Mouse (Mus musculus) granulocyte monocyte progenitor cell, adult 5-6 weeks (primary cell): ENCODE measurements around the gene Obscn. TPM values are rescaled to one million over a fixed set of nuclear protein-coding genes. Genes with fewer than 3 reads are reported as not detected.

Source experiments
- ATAC-seq: replicated peaks from 2 replicates; pipeline ENCODE4 v1.8.0; 2016; ENCODE audit warnings: mild to moderate bottlenecking, moderate TSS enrichment, inconsistent platforms; ENCODE audit not compliant: poor library complexity, severe bottlenecking
- total RNA-seq, 2 experiments: library from RNA; stranded (forward) in 1 of 2; stranded (reverse) in 1 of 2; fragments of 200-712, 200-1000 nt in 1 of 2; fragments of >200 nt in 1 of 2; fragmentation: Nextera tagmentation in 1 of 2; gene quantifications; 2 replicates each; pipeline ENCODE4 v1.2.3; 2014 to 2017

Obscn gene
- total RNA-seq, 2 experiments from 2014 or later: not detected

GRCm38 (mm10) chr11:58989166-58989565 lies 147.0 kb downstream of the Obscn start:
- no peak for ATAC-seq

DNA sequence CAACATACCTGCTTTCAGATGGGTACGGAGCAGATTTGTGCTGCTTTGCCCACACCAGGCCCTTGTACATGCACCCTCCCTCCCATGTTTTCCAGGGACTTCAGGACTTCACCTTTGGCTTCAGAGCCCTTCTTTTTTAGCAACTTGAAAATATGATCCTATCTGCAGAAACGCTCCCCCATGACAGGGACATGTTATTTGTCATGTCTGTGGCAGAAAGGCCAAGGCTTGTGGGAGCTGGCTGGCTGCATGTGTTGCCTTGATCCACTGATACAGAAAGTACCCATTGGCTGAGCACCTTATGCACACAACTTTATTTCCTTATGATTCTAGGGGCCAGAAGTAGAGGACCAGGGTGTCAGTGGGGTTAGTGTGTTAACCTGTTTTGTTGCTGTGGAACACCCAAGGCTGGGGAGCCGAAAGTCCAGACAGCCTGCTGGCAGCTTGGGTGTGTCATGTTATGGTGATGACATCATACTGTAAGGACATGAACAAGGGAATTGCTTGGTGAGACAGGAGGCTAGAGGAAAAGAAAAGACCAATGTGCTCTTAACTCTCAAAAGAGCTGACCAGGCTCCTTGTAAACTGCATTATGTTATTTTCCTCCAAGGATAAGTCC lies 150.8 kb downstream of the Obscn start:
- no peak for ATAC-seq

GRCm38 (mm10) chr11:58984657-58985056 lies 151.5 kb downstream of the Obscn start:
- ATAC-seq: no peak

DNA sequence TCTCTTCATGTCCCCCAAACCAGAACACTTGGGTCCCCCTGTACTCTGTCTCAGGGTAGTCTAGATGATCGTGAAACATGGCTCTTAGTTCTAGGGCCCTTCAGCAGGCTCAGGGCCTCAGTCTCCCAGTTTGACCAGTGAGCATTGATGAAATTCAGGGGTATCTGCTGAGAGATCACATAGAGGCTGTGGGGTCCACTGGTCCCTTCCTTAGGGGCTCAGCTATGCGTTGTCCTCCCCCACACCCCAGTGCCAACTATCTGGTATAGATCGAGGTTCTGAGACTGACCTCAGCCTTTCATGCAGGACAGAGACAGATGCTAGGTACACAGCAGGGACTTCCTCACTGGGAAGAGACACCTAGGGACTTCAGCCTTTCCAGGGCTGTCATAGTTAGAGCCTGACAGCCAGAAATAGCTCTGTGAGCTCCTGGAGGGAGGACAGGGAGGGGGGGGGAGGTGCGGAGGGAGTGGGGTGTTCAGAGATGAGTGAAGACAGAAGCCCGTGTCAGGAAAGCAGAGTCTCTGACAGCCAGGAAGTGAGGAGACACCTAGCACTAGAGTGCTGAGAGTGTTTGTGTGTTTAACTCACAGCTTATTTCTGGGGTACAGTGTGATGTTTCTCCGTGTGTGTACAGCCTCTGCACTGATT lies 152.4 kb downstream of the Obscn start:
- ATAC-seq: no peak

DNA sequence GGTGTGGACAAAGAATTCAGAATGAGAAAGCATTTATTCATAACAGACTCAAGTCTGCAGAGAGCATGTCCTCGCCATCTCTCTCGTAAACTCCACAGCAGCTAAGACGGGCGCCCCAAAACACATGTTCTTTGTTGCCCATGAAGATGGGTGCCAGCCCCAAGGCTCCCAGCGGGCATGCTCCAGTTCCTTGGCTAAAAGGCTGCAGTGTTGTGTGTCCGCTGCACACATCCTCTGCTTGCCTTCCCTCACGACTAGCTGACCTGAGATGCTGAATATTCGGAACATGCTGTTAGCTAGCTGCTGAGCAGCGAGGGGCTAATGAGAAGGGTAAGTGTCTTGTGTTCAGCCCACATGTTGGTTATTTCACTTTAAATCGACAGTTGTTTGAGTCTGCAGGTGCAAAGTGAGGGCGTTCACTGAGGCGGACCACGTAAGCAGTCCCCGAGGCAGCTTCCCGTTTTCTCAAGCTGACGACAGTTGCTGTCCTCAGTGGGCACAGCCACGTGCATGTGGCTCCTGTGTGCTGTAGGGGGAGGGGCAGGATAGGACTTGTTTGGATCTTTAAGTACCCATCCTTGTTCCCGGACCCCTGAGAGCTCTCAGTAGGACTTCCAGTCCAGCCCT lies 153.6 kb downstream of the Obscn start:
- ATAC-seq: peak; percentile 45

GRCm38 (mm10) chr11:58981541-58982447 lies 154.4 kb downstream of the Obscn start:
- peak; percentile 26 for ATAC-seq

- no peak for ATAC-seq
These were observed 155.7 kb downstream of the Obscn start for GRCm38 (mm10) chr11:58980381-58980990.

DNA sequence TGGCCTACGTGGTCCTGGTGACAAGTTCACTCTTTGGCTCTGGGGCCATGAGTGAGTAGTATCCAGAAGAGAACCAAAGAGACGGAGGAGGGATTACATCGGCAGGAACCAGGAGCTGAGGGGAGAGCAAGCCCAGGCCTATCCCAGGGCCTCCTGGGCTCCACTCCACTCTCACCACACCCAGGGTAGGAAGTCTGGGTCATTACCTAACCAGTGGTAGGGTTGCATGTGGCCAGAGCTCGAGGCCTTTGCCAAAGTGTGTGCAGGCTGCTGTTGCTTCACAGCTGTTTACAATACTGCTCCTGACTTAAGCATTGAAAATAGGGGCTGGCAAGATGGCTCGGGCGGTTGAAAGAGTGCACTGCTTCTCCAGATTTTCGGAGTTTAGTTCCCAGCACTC lies 156.5 kb downstream of the Obscn start:
- peak; percentile 55 for ATAC-seq

DNA sequence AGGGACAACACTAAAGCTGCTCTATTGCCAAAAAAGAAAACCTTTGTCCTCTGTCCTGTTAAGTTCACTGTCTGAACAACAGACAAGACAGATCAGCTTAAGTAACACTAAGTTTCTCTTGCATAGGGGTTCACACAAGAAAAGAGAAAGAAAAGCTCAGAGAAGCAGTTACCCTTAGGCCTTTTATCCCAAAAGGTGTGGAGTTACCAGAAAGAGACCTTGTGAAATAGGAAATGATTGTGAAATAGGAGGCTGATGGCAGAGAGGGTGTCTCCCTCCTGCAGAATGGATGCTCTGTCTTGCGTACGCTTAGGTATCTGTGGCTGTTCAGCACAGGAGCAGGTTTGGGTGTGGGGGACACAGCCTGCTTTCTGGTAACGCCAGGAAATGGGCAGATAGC lies 157.0 kb downstream of the Obscn start:
- peak; percentile 36 for ATAC-seq

DNA sequence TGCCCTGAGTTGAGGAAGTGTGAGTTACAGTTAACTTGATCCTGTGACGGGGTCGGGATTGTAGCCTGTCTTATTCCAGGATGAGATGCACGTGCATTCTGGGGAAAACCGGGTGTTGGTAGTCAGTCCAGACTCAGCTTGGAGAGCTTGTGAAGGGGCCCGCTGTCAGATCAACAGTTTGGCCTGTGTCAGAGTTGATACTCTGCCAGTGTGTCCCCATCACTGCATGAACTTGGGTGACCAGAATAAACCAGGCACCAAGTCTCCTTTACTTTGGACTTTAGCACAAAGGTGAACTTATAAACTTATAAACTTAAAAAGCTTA lies 157.5 kb downstream of the Obscn start:
- no peak for ATAC-seq

DNA sequence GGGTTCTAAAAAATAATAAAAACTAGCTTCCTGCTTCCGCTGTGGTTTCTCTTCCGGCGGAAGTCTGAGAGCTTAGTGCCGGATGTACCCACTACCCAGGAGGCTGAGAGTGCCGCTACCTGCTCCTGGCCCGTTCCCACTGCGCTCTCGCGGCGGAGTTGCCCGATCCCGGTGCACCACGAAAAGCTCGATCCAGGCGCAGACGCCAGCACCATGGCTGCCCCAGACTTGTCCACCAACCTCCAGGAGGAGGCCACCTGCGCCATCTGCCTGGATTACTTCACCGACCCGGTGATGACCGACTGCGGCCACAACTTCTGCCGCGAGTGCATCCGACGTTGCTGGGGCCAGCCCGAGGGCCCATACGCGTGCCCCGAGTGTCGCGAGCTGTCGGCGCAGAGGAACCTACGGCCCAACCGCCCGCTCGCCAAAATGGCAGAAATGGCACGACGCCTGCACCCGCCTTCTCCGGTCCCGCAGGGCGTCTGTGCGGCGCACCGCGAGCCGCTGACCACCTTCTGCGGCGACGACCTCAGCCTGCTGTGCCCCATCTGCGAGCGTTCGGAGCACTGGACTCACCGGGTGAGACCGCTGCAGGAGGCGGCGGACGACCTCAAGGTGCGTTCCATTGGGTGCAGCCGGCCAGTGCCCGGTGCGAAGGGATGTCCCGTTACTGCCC lies 158.0 kb downstream of the Obscn start, which contains the start of gene Trim11:
Gene Trim11, plus strand, starts transcription at position 67 of the 679 bp plus-strand sequence.
- ATAC-seq: peak; percentile 42

GRCm38 (mm10) chr11:58977607-58978026 lies 158.6 kb downstream of the Obscn start:
- ATAC-seq: no peak

- peak; percentile 20; the same call in 1 of the 2 replicates for ATAC-seq
These were observed 159.1 kb downstream of the Obscn start for GRCm38 (mm10) chr11:58977150-58977549.

DNA sequence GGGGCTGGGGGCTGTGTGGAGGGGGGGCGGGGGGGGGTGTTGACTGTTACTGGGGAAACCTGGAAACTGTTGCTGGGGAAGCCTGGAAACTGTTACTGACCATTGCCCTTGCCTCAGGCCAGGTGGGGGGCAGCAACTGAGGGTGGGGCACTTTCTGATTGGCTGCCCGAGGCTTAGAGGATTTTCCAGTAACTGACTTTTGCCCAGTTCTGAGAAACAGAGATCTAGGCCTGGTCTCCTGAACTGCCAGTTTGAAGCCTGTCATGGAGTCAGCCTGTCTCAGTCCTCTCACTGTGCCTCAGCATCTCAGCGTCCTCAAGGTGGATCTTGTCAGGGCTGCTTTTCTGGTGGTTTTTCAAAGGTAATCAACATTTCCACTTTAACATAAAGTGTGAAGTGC lies 161.8 kb downstream of the Obscn start:
- ATAC-seq: no peak

DNA sequence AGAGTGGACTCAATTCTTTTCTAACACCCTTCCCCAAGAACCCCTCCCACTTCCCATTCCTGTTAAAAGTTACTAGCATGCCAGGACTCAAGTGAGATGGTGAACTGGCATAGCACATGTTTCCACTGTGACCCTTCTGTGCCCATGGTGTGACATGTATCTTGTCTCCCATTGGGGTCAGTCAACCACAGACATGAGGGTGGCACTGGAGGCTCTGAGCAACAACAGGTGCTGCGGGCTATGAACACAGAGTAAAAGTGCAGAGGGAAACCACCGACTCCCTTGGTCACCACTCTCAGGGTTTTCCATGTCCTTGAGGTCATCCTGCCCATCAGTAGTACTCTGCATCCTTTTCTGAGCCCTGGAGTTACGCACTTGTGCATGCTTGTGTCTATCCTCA lies 164.4 kb downstream of the Obscn start:
- no peak for ATAC-seq

DNA sequence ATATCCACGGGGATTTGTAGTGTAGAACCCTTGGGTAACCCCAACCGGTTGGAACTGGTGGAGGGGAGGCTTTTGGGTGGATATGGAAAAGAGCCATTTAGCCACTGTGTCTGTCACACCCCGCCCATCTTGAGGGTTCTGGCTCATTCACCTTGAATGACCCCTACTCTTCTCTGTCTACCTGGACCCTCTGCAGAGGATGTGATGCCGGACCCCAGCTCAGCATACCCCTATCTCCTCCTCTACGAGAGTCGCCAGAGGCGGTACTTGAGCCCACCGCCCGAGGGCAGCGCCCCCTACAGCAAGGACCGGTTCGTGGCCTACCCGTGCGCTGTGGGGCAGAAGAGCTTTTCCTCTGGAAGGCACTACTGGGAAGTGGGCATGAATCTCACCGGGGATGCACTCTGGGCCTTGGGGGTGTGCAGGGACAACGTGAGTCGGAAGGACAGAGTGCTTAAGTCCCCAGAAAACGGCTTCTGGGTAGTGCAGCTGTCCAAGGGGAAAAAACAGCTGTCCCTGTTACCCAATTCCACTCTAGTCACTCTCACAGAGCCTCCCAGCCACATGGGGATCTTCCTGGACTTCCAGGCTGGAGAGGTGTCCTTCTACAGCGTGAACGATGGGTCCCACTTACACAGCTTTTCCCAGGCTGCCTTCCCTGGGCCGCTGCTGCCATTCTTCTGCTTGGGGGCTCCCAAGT lies 165.2 kb downstream of the Obscn start:
- ATAC-seq: no peak

- no peak for ATAC-seq
These were observed 166.5 kb downstream of the Obscn start for GRCm38 (mm10) chr11:58969659-58970058.

GRCm38 (mm10) chr11:58969027-58969426 lies 167.2 kb downstream of the Obscn start:
- no peak for ATAC-seq

GRCm38 (mm10) chr11:58968551-58968950 lies 167.7 kb downstream of the Obscn start:
- 0 out of 2 replicates have a peak, but pooled peaks have one; percentile 17 for ATAC-seq
